ENCODE assay signal across 21 mouse cellular contexts in the genomic region with DNA sequence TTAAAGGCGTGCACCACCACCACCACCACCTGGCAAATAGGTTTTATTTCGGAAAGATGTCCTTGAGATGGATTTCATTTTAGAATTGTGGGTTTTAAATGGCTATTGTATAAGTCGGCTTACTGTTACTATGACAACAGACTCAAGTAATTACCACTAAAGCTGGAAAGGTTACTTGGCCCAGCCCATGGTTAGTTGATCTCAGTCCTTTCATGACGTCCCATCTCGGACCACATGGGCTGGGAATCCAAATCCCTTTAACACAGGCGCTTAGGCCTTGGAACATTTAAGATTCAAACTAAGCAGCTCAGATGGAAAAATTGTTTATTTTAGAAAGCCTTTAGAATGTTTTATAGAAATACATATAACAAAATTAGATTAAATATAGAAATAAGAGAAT.
"Had no signal": no experiment of that assay in that cellular context is flagged by ENCODE, and none has a peak within 500 bp of the region (broad histone marks: within the 10 kb centered on the region; RNA-seq: fewer than 3 reads in every experiment).

No protein-coding gene starts in this region.

- DNase-seq: kidney, adult 11 months; kidney, adult 8-10 months; kidney, postnatal 10 days; kidney, postnatal 36 days; layer of hippocampus, postnatal 36 days; liver, postnatal 0 days; lung, embryonic 14.5 days; thymus, adult 18-20 months; thymus, postnatal 14 days; thymus, postnatal 4 days had no signal

- H3K9me3 ChIP-seq: kidney, embryonic 15.5 days; limb, embryonic 12.5 days; limb, embryonic 15.5 days; neural tube, embryonic 13.5 days had no signal

- H3K4me1 ChIP-seq: neural tube, embryonic 13.5 days had no signal

- H3K27me3 ChIP-seq: kidney, embryonic 15.5 days; limb, embryonic 12.5 days; limb, embryonic 15.5 days; neural tube, embryonic 13.5 days had no signal

- H3K4me2 ChIP-seq: kidney, embryonic 15.5 days; limb, embryonic 12.5 days; limb, embryonic 15.5 days; liver, embryonic 11.5 days; lung, embryonic 14.5 days; neural tube, embryonic 13.5 days had no signal

- H3K36me3 ChIP-seq: kidney, embryonic 15.5 days; limb, embryonic 12.5 days; limb, embryonic 15.5 days; neural tube, embryonic 13.5 days had no signal

- H3K4me3 ChIP-seq: kidney, embryonic 15.5 days; left cerebral cortex, adult 2 months; limb, embryonic 12.5 days; limb, embryonic 15.5 days; myocyte; neural tube, embryonic 13.5 days had no signal

- ATAC-seq: liver, postnatal 0 days; lung, postnatal 0 days; midbrain, embryonic 16.5 days had no signal

- H3K9ac ChIP-seq: kidney, embryonic 15.5 days; limb, embryonic 12.5 days; limb, embryonic 15.5 days; liver, embryonic 14.5 days; liver, postnatal 0 days; lung, embryonic 14.5 days; neural tube, embryonic 13.5 days had no signal

- H3K27ac ChIP-seq: kidney, embryonic 15.5 days; left cerebral cortex, adult 2 months; limb, embryonic 12.5 days; limb, embryonic 15.5 days; liver, embryonic 14.5 days; macrophage; neural tube, embryonic 13.5 days had no signal
